Mouse (Mus musculus) C2C12 (cell line): ENCODE results near the gene Letmd1.

Source experiments
- CEBPB ChIP-seq: IDR thresholded peaks from one replicate; pipeline ENCODE4 v1.6.1; 2011; ENCODE audit warnings: low read depth, mild to moderate bottlenecking, control low read depth, moderate library complexity
- CTCF ChIP-seq: IDR thresholded peaks from one replicate; pipeline ENCODE4 v1.5.1; 2011; ENCODE audit not compliant: control insufficient read depth, insufficient read depth, insufficient read length
- FOSL1 ChIP-seq: IDR thresholded peaks from one replicate; pipeline ENCODE4 v1.8.0; 2011; ENCODE audit warnings: mild to moderate bottlenecking, low read length; ENCODE audit not compliant: poor library complexity, insufficient read depth, severe bottlenecking
- MYOD1 ChIP-seq: IDR thresholded peaks from one replicate; pipeline ENCODE4 v1.6.1; 2011; ENCODE audit warnings: low read depth; ENCODE audit not compliant: control insufficient read depth, insufficient read length
- USF1 ChIP-seq: IDR thresholded peaks from one replicate; pipeline ENCODE4 v1.6.1; 2011; ENCODE audit warnings: low read depth, mild to moderate bottlenecking, control low read depth, moderate library complexity

- no peak for TF ChIP-seq CTCF
- no peak for TF ChIP-seq USF1
- TF ChIP-seq FOSL1: no peak
- TF ChIP-seq MYOD1: no peak
- no peak for TF ChIP-seq CEBPB
Measured at GRCm38 (mm10) chr15:100452486-100452885, 16.3 kb upstream of the Letmd1 start.
